Mouse (Mus musculus): Measurements from ENCODE around the gene Rnf166. TPM values are rescaled to one million over a fixed set of nuclear protein-coding genes. Genes with fewer than 3 reads are reported as not detected.

Gene Rnf166
- total RNA-seq, 1 experiment from 2014 or later: 96.0 TPM

- ATAC-seq (replicated peaks; ENCODE audit: insufficient number of reproducible peaks, low FRiP score, low TSS enrichment, poor library complexity, severe bottlenecking): no peak
These were observed 49.7 kb downstream of the Rnf166 start for GRCm38 (mm10) chr8:122426145-122426544.

DNA sequence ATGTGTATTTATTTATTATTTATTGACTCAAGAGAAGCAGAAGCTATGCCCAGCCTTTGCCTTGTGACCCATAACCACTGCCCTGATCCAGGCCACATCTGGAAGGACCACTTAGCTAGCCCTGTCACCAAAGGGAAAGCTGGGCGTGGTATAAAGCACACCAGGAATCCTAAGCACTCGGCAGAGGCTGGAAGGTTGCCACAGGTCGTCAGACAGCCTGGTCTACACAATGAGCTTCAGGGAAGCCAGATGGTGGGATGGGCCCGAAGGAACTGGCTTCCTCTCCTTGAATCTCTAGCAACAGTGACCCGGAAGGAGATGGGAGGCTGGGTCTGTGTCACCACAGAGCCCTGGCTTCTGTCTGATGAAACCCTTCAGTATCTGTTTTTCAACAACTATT lies 52.2 kb downstream of the Rnf166 start:
- no peak for ATAC-seq (replicated peaks; ENCODE audit: insufficient number of reproducible peaks, low FRiP score, low TSS enrichment, poor library complexity, severe bottlenecking)

DNA sequence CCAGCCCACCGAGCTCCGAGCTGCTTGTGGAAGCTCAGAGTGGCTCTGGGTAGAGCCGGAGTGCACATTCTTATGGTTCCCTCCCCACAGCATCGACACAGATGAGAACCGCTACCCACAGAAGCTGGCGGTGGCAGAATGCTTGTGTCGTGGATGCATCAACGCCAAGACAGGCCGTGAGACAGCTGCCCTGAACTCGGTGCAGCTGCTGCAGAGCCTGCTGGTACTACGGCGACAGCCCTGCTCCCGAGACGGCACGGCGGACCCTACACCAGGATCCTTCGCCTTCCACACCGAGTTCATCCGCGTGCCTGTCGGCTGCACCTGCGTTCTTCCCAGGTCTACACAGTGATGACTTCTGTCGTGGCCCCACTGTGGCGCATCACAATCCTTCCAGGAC lies 52.6 kb downstream of the Rnf166 start:
- ATAC-seq (replicated peaks; ENCODE audit: insufficient number of reproducible peaks, low FRiP score, low TSS enrichment, poor library complexity, severe bottlenecking): no peak

- no peak for ATAC-seq (replicated peaks; ENCODE audit: insufficient number of reproducible peaks, low FRiP score, low TSS enrichment, poor library complexity, severe bottlenecking)
These were observed 54.3 kb downstream of the Rnf166 start, which contains the start of gene Il17c for GRCm38 (mm10) chr8:122421376-122422070. Il17c (plus strand) TSS chr8:122422020.

DNA sequence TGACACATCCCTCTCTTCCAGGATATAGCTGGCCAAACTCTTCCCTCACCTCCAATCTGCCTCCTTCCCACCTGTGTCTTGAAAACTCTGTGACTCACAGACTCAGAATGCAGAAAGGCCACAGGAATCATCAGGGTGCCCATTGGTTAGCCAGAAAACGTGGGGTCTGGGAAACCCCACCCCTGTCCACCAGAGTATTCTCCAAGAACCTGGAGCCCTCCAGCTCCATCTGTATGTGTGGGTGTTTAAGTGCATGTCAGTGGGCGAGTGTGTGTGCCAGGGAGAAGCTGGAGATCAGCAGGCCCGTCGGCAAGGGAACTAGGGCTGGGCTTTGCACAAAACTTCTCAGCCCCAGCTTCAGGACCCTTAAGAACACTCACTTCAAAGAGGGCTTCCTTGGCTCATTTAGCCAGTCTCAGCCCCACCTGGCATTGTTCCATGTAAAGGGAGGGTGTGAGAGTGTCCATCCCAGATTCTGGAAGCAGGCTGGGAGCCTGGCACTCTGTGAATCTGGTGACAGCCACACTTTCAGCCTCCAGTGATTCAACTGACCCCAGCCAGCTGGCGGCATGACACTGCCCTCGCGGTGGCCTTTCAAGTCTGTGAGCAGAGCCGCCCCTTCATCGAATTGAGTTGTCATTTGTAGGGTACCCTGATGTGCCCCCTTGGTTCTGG lies 55.8 kb downstream of the Rnf166 start:
- no peak for ATAC-seq (replicated peaks; ENCODE audit: insufficient number of reproducible peaks, low FRiP score, low TSS enrichment, poor library complexity, severe bottlenecking)

Other genes starting within 250 kb of the Rnf166 start
- gene Zfpm1, start 193.9 kb downstream of the Rnf166 start, total RNA-seq (2017): 7.9 to 23.3 TPM (median 10.3 TPM) in 3 replicates
- gene Trhr2, start 115.3 kb downstream of the Rnf166 start, total RNA-seq (2017): not detected in 3 replicates
- gene Zc3h18, start 99.5 kb downstream of the Rnf166 start, total RNA-seq (2017): 57.4 to 76.1 TPM (median 69.7 TPM) in 3 replicates
- not detected in 3 replicates for gene Il17c, start 54.0 kb downstream of the Rnf166 start, total RNA-seq (2017)
- gene Cyba, start 43.1 kb downstream of the Rnf166 start, total RNA-seq (2017): 340 to 389 TPM (median 367 TPM) in 3 replicates
- gene Mvd, start 32.6 kb downstream of the Rnf166 start, total RNA-seq (2017): 4.5 to 9.2 TPM (median 8.8 TPM) in 3 replicates
- 1.6 TPM in 1 of 3 replicates, not detected in the others for gene Snai3, start 15.3 kb downstream of the Rnf166 start, total RNA-seq (2017)
- gene Ctu2, start 79 bp upstream of the Rnf166 start, total RNA-seq (2017): 10.3 to 24.8 TPM (median 12.1 TPM) in 3 replicates
- gene Piezo1, start 75.3 kb upstream of the Rnf166 start, total RNA-seq (2017): 31.7 to 76.2 TPM (median 45.9 TPM) in 3 replicates
- 11.1 to 24.4 TPM (median 12.4 TPM) in 3 replicates for gene Cdt1, start 92.0 kb upstream of the Rnf166 start, total RNA-seq (2017)
- gene Aprt, start 100.8 kb upstream of the Rnf166 start, total RNA-seq (2017): 30.5 to 53.3 TPM (median 49.7 TPM) in 3 replicates
- gene Galns, start 135.4 kb upstream of the Rnf166 start, total RNA-seq (2017): 9.9 to 15.0 TPM (median 12.4 TPM) in 3 replicates
- gene Trappc2l, start 135.6 kb upstream of the Rnf166 start, total RNA-seq (2017): 19.5 to 35.7 TPM (median 20.3 TPM) in 3 replicates
- gene Pabpn1l, start 146.7 kb upstream of the Rnf166 start, total RNA-seq (2017): not detected in 3 replicates
- gene Cbfa2t3, start 223.0 kb upstream of the Rnf166 start, total RNA-seq (2017): 21.2 to 48.6 TPM (median 32.6 TPM) in 3 replicates

Measured in monocyte, adult 5-6 weeks (primary cell).